Mouse (Mus musculus): Measurements from ENCODE around the gene Wdr46.
"Not testable (repeated sequence)": the region's sequence is repeated elsewhere in the genome, so short reads cannot be mapped to it uniquely, and the experiment has no call there.

Wdr46 gene

DNA sequence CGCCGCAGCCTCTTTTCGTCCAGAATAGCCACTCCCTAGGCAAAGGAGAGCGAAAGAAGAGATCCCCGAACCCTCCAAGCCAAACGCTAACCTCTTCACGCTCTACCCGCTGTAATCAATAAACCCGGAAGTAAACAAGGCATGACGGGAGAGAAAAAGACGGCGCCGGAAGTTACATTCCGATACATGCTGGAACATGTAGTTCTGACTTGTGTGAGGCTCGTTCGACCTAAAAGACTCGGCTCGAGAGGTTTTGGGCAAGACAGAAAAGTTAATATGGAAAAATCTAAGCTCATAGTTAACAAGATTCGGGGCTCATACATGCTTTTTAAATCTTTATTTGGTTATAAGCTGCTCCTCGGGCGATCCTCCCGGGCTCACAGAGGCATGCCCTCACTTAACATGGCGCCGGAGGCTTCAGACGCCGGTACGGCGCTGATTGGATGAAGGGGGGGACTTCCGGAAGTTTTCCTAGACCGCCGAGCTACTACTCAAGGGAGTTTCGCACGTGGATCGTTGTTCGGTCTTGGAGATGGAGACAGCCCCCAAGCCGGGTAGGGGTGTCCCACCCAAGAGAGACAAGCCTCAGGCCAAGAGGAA lies at the start of gene Wdr46, which contains the start of gene Pfdn6:
Gene Wdr46, plus strand, starts transcription at position 455 of the 600 bp plus-strand sequence.
Gene Pfdn6, minus strand, starts transcription at position 138 of the 600 bp plus-strand sequence.
- DNase-seq (ENCODE audit: low read depth, low spot score) = peak; percentile 87

DNA sequence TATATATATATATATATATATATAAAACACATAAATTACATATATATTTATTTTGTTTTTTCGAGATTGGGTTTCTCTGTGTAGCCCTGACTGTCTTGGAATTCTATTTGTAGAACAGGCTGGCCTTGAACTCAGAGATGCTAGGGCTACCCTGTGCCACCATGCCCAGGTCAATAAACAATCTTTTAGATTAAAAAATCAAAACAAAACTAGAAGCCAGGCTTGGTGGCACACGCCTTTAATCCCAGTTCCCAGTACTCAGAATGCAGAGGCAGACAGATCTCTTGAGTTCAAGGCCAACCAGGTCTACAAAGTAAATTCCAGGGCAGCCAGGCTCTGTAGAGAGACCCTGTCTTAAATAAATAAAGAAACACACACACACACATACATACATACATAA lies 49.1 kb upstream of the Wdr46 start:
- DNase-seq (ENCODE audit: low read depth, low spot score) = no peak

DNA sequence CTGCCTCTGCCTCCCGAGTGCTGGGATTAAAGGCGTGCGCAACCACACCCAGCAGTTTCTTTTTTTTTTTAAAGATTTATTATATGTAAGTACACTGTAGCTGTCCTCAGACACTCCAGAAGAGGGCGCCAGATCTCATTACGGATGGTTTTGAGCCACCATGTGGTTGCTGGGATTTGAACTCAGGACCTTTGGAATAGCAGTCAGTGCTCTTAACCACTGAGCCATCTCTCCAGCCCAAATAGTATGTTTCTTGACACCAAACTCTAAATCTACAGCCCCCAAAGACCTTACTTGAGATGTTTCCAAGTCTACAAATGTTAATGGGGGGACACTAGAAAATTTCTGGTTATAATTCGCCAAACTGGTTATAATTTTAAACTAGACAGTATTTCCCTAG lies 48.6 kb upstream of the Wdr46 start:
- DNase-seq (ENCODE audit: low read depth, low spot score) = not testable (repeated sequence)

DNA sequence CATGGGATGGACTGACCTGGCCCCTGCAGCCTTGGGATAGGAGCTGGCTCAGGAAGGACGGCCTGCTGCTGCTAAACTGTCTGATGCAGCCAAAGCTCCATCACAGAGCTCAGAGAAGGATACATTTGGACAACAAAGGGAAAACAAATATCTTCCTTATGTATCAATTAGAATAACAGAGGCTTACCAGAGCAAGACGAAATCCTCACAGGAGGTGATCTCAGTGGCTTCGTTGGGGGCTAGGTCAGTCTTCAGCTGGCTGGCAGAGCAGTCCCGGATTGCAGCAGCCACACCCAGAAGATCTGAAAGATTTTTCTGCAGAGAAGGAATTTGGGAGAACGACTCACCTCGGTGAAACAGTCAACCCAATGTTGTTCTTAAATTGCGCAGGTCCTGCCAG lies 48.0 kb upstream of the Wdr46 start:
- DNase-seq (ENCODE audit: low read depth, low spot score) = no peak

DNA sequence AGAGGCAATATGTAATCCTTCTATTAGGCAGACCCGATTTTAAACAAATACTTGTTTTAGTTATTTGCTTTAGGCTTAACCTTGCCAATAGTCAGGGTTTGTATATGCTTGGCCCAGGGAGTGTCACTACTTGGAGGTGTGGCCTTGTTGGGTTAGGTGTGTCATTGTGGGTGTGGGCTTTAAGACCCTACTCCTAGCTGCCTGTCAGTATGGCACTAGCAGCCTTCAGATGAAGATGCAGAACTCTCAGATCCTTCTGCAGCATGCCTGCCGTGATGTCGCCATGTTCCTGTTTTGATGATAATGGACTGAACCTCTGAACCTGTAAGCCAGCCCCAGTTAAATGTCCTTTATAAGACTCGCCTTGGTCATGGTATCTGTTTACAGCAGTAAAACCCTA lies 47.4 kb upstream of the Wdr46 start:
- not testable (repeated sequence) for DNase-seq (ENCODE audit: low read depth, low spot score)

DNA sequence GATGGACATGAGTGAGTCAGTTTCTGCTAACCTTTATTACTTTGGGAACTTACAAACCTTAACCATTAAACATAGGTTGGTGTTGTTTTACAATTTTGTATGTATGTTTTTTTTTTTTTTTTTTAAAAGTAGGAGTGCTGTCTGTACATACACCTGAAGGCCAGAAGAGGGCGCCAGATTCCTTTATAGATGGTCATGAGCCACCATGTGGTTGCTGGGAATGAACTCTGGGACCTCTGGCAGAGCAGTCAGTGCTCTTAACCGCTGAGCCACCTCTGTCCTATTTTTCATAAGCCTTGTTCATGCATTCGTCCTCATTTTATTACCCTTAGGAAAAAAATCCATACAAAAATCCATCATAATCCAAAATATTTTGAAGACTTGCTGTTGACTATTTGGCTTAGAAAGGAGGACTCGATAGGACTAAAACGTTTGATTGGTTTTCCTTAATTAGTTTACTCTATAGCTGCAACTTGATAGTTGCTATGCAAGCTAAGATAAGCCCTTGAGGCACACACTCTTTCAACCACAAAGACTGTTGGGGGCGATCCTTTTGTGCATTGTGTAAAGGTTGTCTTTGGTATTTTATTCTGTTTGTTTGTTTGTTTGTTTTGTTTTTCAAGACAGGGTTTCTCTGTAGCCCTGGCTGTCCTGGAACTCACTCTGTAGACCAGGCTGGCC lies 43.2 kb upstream of the Wdr46 start:
- DNase-seq (ENCODE audit: low read depth, low spot score) = no peak

- DNase-seq (ENCODE audit: low read depth, low spot score) = not testable (repeated sequence)
Measured at GRCm38 (mm10) chr17:33898193-33898592, 42.3 kb upstream of the Wdr46 start.

GRCm38 (mm10) chr17:33899642-33900041 lies 40.8 kb upstream of the Wdr46 start:
- no peak for DNase-seq (ENCODE audit: low read depth, low spot score)

DNA sequence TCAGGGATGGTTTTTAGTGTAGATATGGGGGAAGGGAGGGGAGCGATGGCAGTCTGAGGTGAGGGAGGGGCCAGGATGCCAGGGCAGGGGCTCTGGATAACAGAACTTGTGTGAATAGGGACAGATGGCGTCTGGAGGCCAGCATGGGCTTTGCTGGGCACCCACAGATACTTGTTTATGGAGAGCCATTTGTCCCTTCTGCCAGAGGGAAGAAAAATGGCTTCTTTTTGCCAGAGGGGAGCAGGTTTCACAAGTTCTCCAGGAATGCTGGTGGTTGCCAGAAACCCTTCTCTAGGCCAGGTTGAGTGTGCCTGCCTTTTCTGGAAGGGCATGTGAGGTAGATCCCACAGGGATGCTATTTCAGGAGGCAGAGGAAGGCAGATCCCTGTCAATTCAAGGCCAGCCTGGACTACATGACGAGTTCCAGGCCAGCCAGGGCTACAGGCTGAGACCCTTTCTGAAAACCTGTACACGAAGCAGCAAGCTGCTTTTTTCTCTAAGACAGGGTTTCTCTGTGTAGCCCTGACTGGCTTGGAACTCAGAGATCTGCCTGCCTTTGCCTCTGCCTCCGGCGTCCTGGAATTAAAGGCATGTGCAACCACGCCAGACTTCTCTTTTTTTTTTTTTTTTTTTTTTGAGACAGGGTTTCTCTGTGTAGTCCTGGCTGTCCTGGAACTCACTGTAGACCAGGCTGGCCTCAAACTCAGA lies 40.0 kb upstream of the Wdr46 start:
- no peak for DNase-seq (ENCODE audit: low read depth, low spot score)

GRCm38 (mm10) chr17:33900989-33901314 lies 39.5 kb upstream of the Wdr46 start:
- DNase-seq (ENCODE audit: low read depth, low spot score) = no peak

- no peak for DNase-seq (ENCODE audit: low read depth, low spot score)
Measured at GRCm38 (mm10) chr17:33901653-33902052, 38.8 kb upstream of the Wdr46 start.

GRCm38 (mm10) chr17:33902079-33902478 lies 38.4 kb upstream of the Wdr46 start:
- no peak for DNase-seq (ENCODE audit: low read depth, low spot score)

- DNase-seq (ENCODE audit: low read depth, low spot score) = no peak
Measured at GRCm38 (mm10) chr17:33902491-33902890, 38.0 kb upstream of the Wdr46 start.

GRCm38 (mm10) chr17:33903911-33904651 lies 36.4 kb upstream of the Wdr46 start:
- DNase-seq (ENCODE audit: low read depth, low spot score) = not testable (repeated sequence)

DNA sequence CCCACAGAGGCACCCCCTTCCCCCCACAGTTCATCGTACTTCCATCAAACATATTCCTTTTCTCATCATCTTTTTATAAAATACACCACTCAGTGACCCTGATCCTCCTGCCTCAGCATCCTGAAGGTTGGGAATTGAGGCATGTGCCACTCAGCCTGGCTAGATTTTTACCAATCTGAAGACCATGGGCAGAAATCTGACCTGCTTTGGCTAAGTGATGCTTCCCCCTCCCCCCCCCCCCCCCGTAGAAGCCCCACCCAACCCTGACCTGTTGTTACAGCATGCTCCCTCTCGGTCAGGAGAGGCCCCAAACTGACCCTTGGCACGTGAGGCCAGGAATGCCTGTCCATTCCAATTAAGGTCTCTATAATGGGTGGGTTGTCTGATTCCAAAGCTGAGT lies 35.6 kb upstream of the Wdr46 start, which contains the start of gene Platr17:
Gene Platr17, plus strand, starts transcription at position 301 of the 400 bp plus-strand sequence.
- not testable (repeated sequence) for DNase-seq (ENCODE audit: low read depth, low spot score)

GRCm38 (mm10) chr17:33908331-33909076 lies 32.0 kb upstream of the Wdr46 start:
- no peak for DNase-seq (ENCODE audit: low read depth, low spot score)

DNA sequence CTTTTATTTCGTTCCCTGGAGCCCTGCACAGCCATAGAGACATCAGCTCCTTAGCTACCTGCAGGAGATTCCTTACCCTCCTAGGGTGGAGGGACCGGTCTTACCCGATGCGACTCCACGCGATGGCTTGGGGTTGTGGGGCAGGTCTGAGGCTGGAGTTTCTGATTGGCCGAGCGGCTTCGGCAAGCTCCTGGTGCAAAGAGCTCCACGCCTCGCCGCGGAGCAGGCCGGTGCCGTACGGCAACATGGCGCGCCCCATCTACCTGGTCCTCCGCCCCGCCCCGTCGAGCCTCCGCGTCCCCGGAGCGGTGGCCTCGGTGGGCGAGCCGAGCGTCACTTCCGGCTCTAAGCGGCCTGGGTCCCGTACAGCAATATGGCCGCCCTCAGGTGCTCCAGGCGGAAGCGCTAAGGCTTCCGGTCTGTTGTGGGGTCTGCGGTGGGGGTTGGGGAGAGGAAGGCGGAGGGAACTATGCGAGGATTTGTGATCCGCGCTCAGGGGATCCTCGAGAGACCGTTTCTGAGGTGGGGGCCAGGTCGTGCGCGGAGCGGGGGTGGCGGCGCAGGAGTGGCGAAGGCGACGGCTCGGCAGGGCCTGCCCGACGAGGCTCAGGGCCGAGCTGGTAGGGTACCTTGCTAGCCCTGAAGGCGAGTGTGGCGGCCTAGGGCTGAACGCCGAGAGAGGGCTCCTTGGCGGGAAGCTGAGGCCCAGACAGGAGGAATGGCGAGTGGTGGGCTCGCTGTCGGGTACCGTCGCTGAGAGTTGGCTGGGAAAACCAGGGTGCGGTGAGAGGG lies 31.2 kb upstream of the Wdr46 start, which contains the start of gene Daxx:
Gene Daxx, plus strand, starts transcription at position 338 of the 792 bp plus-strand sequence.
- DNase-seq (ENCODE audit: low read depth, low spot score) = peak; percentile 94

DNA sequence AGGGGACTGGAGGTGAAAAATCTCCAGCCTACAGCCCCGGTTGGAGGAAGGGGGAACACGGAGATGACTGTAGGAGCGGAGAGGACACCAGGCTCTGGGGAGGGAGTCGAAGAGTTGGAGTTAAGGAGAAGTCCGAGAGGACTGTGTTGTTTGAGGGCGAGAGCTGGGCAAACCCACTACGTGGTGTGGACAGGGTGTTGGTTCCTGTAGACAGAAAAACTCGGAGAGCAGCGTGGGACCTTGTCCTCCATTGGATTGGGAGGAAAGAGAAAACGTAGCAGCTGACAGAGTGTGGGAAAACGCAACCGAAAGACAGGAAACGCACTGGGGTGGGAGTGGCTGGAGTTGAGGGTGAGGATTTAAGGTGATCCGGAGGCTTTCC lies 30.6 kb upstream of the Wdr46 start:
- DNase-seq (ENCODE audit: low read depth, low spot score) = no peak

DNA sequence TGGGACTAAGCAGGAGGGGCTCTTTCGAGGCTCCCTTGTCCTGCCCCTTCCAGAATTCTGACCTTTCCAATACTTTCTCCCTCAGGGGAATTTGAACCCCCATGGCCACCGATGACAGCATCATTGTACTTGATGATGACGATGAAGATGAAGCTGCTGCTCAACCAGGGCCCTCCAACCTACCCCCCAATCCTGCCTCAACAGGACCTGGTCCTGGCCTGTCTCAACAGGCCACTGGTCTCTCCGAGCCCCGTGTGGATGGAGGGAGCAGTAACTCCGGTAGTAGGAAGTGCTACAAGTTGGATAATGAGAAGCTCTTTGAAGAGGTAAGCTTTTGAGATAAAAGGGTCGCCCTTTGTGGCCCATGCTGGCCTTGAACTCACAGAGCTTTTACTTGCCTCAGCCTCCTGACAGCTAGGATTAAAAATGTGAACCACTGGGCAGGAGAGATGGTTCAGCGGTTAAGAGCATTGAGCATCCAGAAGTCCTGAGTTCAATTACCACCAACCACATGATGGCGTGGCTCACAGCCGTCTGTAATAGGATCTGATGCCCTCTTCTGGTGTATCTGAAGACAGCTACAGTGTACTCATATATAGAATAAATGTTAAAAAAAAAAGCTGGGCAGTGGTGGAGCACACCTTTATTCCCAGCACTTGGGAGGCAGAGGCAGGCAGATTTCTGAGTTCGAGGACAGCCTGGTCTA lies 30.0 kb upstream of the Wdr46 start:
- no peak for DNase-seq (ENCODE audit: low read depth, low spot score)
